Mouse (Mus musculus) bone marrow macrophage, adult 2 months (primary cell): ENCODE measurements around the gene Rpusd3. TPM values are rescaled to one million over a fixed set of nuclear protein-coding genes. Genes with fewer than 3 reads are reported as not detected.

Experiments
- H3K27ac ChIP-seq: 2 replicates; pipeline ENCODE4 v1.5.1; 2012; ENCODE audit warnings: low read depth, low read length; ENCODE audit not compliant: insufficient read depth
- H3K4me1 ChIP-seq: 2 replicates; pipeline ENCODE4 v1.6.1; 2012; ENCODE audit warnings: low read length; ENCODE audit not compliant: control insufficient read depth, insufficient read depth
- H3K4me3 ChIP-seq: 2 replicates; pipeline ENCODE4 v1.5.1; 2012; ENCODE audit warnings: mild to moderate bottlenecking, low read length, moderate library complexity; ENCODE audit not compliant: insufficient read depth
- CTCF ChIP-seq: IDR thresholded peaks from 2 replicates; pipeline ENCODE4 v1.5.1; 2012; ENCODE audit warnings: low read depth, mild to moderate bottlenecking, low read length, moderate library complexity
- POLR2A ChIP-seq: IDR thresholded peaks from 2 replicates; pipeline ENCODE4 v1.6.1; 2012; ENCODE audit warnings: mild to moderate bottlenecking, low read depth, low read length, borderline replicate concordance
- polyA plus RNA-seq: library from polyadenylated mRNA; stranded (reverse); fragments of >200 nt; gene quantifications from 2 replicates; pipeline ENCODE4 v1.2.4, GENCODE M21; 2012; ENCODE audit not compliant: missing spikeins, insufficient read depth, insufficient read length

The Rpusd3 gene
- polyA plus RNA-seq, 1 experiment, result 6.5 TPM

DNA sequence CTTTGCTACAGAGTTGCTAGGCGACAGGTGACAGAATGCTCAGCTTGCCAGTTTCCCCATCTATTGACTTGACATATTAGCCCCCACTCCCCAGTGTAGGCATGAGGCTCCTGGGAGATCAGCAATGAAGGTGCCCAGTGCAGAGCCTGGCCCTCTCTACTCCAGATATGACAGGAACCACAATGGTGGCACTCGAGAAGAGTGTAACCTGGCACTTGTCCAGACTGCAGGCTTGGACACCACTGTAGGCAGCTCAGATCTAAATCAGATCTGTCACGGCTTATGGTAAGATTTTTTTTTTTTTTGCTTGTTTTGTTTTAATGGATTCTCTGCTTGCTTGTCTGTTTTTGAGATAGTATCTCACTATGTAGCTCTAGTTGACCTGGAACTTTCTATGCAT is 14.5 kb upstream of the Rpusd3 start:
- TF ChIP-seq CTCF, result no peak
- no peak for TF ChIP-seq POLR2A
- no peak overlapping the region for H3K4me3 ChIP-seq
- 0 out of 2 replicates have a peak, but pooled peaks cover 2% of the 10 kb centered on the region for H3K4me1 ChIP-seq
- no peak overlapping the region for H3K27ac ChIP-seq

DNA sequence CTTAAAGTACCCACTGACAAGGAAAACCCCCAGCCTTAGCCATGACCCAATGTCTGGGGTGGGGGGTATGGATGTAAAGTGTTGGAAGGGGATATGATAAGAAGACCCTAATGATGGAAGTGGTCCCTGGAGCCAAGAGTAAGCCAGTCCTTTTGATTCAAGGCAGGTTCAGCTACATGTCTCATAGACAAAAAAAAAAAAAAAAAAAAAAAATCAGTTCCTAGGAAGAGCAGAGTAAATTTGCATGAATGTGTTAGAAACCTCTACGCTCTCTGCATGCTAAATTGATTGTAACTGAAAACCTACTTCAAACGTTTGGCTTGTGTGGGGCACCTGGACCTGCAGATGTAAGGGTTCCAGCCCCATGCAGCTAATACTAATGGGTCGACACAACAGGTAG is 12.7 kb upstream of the Rpusd3 start:
- H3K27ac ChIP-seq, result no peak overlapping the region
- 0 out of 2 replicates have a peak, but pooled peaks cover 2% of the 10 kb centered on the region for H3K4me1 ChIP-seq
- no peak for TF ChIP-seq POLR2A
- TF ChIP-seq CTCF, result no peak
- no peak overlapping the region for H3K4me3 ChIP-seq

DNA sequence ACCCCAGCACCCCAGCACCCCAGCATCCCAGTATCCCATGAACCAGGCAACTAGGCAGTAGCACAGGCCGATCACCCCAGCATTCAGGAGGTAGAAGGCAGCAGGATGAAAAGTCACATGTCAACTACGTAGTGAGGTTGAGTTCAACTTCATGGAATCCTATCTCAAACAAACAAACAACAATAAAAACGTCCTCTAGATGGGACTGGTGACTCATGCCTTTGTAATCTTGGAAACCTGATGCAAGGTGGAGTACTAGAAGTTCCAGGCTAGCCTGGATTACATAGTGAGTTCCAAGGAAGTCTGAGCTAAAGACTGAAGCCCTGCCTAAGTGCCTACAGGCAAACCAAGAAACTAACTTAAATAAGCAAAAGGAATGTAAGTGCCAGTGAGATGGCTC is 11.7 kb upstream of the Rpusd3 start:
- H3K4me1 ChIP-seq, result 0 out of 2 replicates have a peak, but pooled peaks cover under 1% of the 10 kb centered on the region
- no peak for TF ChIP-seq CTCF
- no peak overlapping the region for H3K27ac ChIP-seq
- H3K4me3 ChIP-seq, result no peak overlapping the region

DNA sequence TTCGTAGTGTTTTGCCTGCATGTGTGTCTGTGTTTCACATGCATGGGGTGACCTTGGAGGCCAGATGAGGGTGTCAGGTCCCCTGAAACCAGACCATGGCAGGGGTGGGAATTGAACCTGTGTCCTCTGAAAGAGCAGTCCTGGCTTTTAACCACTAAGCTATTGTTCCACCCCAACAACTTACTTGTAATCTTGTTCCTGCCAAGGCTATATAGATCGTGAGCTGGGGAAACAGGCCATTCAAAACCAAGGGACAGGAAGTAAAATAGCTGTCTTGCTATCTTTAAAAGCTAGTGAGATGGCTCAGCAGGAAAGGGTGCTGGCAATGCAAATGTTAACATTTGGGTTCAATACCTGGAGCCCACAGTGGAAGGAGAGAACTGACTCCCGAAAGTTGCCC is 10.8 kb upstream of the Rpusd3 start:
- Histone ChIP-seq H3K4me3 (no peak overlapping the region), H3K27ac (no peak overlapping the region), H3K4me1 (no peaks in the 10 kb centered on the region)
- TF ChIP-seq CTCF (no peak), POLR2A (no peak)

DNA sequence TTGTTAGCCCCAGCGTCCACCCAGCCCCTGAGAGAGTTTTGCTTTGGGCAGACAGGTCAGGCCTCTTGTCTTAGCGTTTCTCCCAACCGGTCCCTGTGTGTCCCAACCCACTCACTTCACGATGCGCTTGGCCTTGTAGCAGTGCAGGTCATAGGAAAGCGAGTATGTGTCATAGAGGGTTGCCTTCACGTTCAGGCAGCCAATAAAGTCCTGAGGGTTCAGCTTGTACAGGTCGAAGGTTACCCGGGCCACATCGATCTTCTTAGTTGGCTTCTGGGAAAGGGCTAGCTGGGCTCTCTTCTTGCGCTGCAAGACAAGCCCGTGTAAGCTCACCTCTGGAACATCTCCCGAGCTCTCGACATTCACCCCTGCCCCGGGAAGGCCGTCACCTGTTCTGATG is 8.9 kb upstream of the Rpusd3 start:
- TF ChIP-seq POLR2A (no peak), CTCF (no peak)
- Histone ChIP-seq H3K4me3 (no peak overlapping the region), H3K4me1 (no peaks in the 10 kb centered on the region), H3K27ac (no peak overlapping the region)

DNA sequence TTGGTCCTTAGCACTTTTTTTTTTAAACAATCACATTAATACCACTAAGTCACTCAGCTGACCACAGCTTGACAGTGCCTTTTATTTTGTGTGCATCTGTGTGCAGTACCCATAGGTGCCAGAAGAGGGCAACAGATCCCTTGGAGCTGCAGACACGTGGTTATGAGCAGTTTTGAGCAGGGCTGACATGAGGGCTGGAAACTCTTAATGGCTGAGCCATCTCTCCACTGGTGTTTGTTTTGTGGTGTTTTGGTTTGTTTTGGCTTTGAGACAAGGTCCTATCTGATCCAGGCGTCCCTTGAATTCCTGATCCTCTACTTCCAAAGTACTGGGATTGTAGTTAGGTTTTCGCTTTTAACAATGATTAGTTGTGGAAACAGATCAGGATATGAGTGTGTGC is 8.3 kb upstream of the Rpusd3 start:
- no peak overlapping the region for H3K27ac ChIP-seq
- TF ChIP-seq CTCF (peak; percentile 35; the same call in 1 of the 2 replicates), POLR2A (no peak)
- H3K4me1 ChIP-seq, result no peaks in the 10 kb centered on the region
- no peak overlapping the region for H3K4me3 ChIP-seq

DNA sequence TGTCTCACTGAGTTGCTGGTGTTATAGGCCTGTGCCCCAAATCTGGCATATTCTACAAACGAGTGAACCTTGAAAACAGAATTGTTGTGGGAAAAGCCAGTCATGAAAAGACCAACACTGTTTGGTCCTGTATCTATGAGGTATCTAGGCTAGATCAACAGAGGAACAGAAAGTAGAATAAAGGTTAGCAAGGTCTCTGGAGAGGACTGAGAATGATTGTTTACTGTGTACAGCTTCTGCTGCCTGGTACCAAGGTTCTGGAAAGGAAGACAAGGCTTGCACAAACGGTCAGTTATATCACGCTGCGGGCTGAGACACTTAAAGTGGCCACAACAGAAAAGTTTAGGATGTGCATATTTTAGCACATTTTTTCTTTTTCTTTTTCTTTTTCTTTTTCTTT is 7.6 kb upstream of the Rpusd3 start:
- Histone ChIP-seq H3K27ac (no peak overlapping the region), H3K4me3 (no peak overlapping the region), H3K4me1 (no peaks in the 10 kb centered on the region)
- TF ChIP-seq CTCF (no peak), POLR2A (no peak)

DNA sequence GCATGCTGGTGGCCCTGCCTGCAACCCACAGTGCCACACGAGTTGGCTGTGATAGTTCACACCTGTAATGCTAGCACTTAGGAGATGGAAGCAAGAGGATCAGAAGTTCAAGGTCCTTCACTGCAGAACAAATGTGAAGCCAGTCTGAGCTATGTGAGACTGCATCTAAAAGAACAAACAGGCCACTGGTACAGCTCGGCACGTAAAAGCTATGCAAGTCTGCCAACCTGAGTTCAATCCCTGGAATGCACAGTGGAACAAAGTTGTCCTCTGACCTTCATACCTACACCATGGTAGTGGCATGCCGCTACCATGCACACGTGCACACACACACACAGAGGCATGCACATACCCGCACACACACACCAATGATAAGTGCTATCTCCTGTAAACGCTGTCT is 5.0 kb upstream of the Rpusd3 start:
- 0 out of 2 replicates have a peak, but pooled peaks cover 3% of the 10 kb centered on the region for H3K4me1 ChIP-seq
- H3K4me3 ChIP-seq, result no peak overlapping the region
- no peak overlapping the region for H3K27ac ChIP-seq
- TF ChIP-seq CTCF (no peak), POLR2A (no peak)

DNA sequence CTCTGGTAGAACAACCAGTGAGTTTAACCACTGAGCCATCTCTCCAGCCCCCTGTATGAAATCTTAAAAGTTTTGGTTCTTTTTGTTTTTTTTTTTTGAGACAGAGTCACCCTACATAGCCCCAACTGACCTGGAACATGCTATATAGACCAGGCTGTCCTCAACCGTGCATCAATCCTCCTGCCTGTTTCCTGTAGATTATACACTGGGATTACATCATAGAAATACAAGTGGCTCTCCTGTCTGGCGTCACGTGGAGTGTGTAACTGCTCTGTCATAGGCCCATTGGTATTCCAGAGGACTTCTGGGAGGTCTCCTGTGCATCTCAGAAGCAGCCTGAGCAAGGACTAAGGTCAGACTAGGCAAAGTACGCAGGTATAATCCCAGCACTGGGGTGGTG is 3.9 kb upstream of the Rpusd3 start:
- Histone ChIP-seq H3K4me3 (no peak overlapping the region), H3K4me1 (peaks cover 5% of the 10 kb centered on the region; the same call in 1 of the 2 replicates), H3K27ac (no peak overlapping the region)
- TF ChIP-seq CTCF (no peak), POLR2A (no peak)

DNA sequence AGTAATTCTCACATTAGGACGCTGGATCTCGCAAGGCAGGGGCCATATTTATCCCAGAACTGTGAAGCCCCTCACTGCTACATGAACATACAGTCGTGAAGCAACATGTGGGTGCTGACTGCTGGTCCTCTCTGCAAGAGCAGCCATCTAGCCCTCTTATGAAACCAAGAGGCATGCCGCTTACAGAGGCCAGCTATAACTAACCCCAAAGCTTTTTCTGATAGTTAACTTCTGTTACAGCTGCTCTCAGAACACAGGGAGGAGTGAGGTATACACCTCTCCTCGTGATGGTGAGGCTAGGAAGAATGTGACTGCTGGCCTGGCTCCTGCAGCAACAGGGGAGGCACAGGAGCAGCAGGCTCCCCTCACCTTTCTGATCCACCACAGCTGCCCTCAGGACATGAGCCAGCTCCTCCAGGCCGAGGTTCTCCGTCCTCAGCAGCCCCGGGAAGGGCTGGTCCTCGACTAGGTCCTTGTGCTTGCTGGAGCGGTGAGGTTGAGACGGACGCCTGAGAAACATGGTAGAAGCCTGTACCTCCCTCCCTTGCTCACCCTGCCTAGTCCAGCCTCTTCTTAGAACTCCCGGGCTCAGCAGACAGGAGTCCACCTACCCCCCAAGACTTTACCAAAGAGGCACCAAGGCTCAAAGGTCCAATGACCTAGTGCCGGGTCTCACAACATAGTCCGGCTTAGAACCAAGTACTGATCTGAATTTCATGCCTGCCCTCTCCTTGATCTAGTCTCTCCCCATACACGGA is 520 bp downstream of the Rpusd3 start:
- TF ChIP-seq CTCF (no peak), POLR2A (no peak)
- peak overlapping the region; percentile 70 for H3K4me3 ChIP-seq
- H3K4me1 ChIP-seq, result peaks cover 5% of the 10 kb centered on the region; the same call in 1 of the 2 replicates
- H3K27ac ChIP-seq, result no peak overlapping the region
